Mouse (Mus musculus) hindbrain, embryonic 10.5 days (tissue): ENCODE results near the gene Cygb. TPM values are rescaled to one million over a fixed set of nuclear protein-coding genes. Genes with fewer than 3 reads are reported as not detected.
A peak's percentile ranks its signal among the peaks of the same experiment; 100 is the strongest.
"Not testable (repeated sequence)": the region's sequence is repeated elsewhere in the genome, so short reads cannot be mapped to it uniquely, and the experiment has no call there.

Experiments
- DNase-seq: peaks from one replicate; pipeline ENCODE4 v3.0.0-alpha.2; 2017; ENCODE audit warnings: low spot score
- H3K27ac ChIP-seq: fragments of 300-500 bp; sonication (generic); 2 replicates; pipeline ENCODE4 v1.5.1; 2016; ENCODE audit warnings: mild to moderate bottlenecking, moderate library complexity
- H3K27me3 ChIP-seq: fragments of 300-500 bp; sonication (generic); 2 replicates; pipeline ENCODE4 v1.6.1; 2016; ENCODE audit warnings: mild to moderate bottlenecking; ENCODE audit not compliant: poor library complexity, insufficient read depth, severe bottlenecking
- H3K36me3 ChIP-seq: fragments of 300-500 bp; sonication (generic); 2 replicates; pipeline ENCODE4 v1.6.1; 2016; ENCODE audit warnings: mild to moderate bottlenecking, moderate library complexity
- H3K4me1 ChIP-seq: fragments of 300-500 bp; sonication (generic); replicated peaks from 2 replicates; pipeline ENCODE4 v1.6.1; 2016; ENCODE audit warnings: mild to moderate bottlenecking
- H3K4me3 ChIP-seq: fragments of 300-500 bp; sonication (generic); 2 replicates; pipeline ENCODE4 v1.5.1; 2016; ENCODE audit warnings: mild to moderate bottlenecking, moderate library complexity
- H3K9me3 ChIP-seq: fragments of 300-500 bp; sonication (generic); 2 replicates; pipeline ENCODE4 v1.6.1; 2016; ENCODE audit warnings: mild to moderate bottlenecking, moderate library complexity
- whole genome bisulfite sequencing: fragments of 180-500 bp; shearing (Covaris S2); methylation state at CpG from one replicate; pipeline ENCODE4 v1.1.7; 2016; 5-methylcytosine and 5-hydroxymethylcytosine counted together
- polyA plus RNA-seq: library from polyadenylated mRNA; unstranded; fragments of >200 nt; fragmentation: Nextera tagmentation; extraction: Ambion mirVana; gene quantifications from 2 replicates; pipeline ENCODE4 v1.2.1, GENCODE M21; 2016

Cygb gene
- polyA plus RNA-seq, 1 experiment from 2014 or later: 3.5 TPM

- peaks cover 35% of the 10 kb centered on the region for H3K36me3 ChIP-seq
- H3K4me3 ChIP-seq: peak overlapping the region; percentile 86
- no peaks in the 10 kb centered on the region for H3K9me3 ChIP-seq
- 2% methylated on average over 45 of the region's 45 CpGs for WGBS
- DNase-seq: peak; percentile 97
- peaks cover 53% of the 10 kb centered on the region for H3K4me1 ChIP-seq
- peaks cover 14% of the 10 kb centered on the region; the same call in 1 of the 2 replicates for H3K27me3 ChIP-seq
- H3K27ac ChIP-seq: peak overlapping the region; percentile 94
Observed at GRCm38 (mm10) chr11:116671112-116671844, 17.2 kb upstream of the Cygb start.

DNA sequence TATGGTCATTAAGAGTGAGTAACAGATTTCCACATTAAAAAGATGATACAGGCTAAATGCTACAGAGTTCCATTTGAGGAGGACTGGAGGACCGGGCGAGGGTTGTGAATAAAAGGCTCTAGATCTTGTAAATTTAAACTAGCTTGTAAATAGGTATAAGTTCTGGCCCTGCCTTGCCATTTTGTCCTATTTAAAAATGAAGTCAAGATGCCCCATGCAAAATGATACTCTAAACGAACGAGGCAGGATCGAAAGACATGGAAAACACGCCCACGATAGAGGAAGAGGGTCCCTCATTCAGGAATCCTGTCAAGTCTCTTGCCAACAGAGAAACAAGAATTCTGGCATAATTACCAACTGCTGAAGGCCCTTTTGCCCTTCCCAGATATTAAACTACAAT is 16.3 kb upstream of the Cygb start:
- Histone ChIP-seq H3K27me3 (peaks cover 14% of the 10 kb centered on the region; the same call in 1 of the 2 replicates), H3K36me3 (peaks cover 26% of the 10 kb centered on the region), H3K4me1 (peaks cover 58% of the 10 kb centered on the region), H3K27ac (no peak overlapping the region), H3K9me3 (no peaks in the 10 kb centered on the region), H3K4me3 (peak overlapping the region; percentile 86; the same call in 1 of the 2 replicates)
- no peak for DNase-seq
- 83% methylated on average over 7 of the region's 7 CpGs for WGBS

- 0 out of 2 replicates have a peak overlapping the region, but pooled peaks have one; percentile 19 for H3K27ac ChIP-seq
- WGBS: 60% methylated on average over 13 of the region's 13 CpGs
- DNase-seq: no peak
- no peak overlapping the region for H3K4me3 ChIP-seq
- peaks cover 21% of the 10 kb centered on the region for H3K36me3 ChIP-seq
- H3K27me3 ChIP-seq: peaks cover 14% of the 10 kb centered on the region; the same call in 1 of the 2 replicates
- no peaks in the 10 kb centered on the region for H3K9me3 ChIP-seq
- peaks cover 63% of the 10 kb centered on the region for H3K4me1 ChIP-seq
Observed at GRCm38 (mm10) chr11:116669787-116670365, 15.8 kb upstream of the Cygb start.

GRCm38 (mm10) chr11:116669316-116669715 is 15.2 kb upstream of the Cygb start:
- peaks cover 18% of the 10 kb centered on the region for H3K27me3 ChIP-seq
- DNase-seq: no peak
- 44% methylated on average over 5 of the region's 5 CpGs for WGBS
- H3K27ac ChIP-seq: peak overlapping the region; percentile 19
- peaks cover 68% of the 10 kb centered on the region for H3K4me1 ChIP-seq
- no peaks in the 10 kb centered on the region for H3K9me3 ChIP-seq
- H3K4me3 ChIP-seq: no peak overlapping the region
- H3K36me3 ChIP-seq: peaks cover 16% of the 10 kb centered on the region

DNA sequence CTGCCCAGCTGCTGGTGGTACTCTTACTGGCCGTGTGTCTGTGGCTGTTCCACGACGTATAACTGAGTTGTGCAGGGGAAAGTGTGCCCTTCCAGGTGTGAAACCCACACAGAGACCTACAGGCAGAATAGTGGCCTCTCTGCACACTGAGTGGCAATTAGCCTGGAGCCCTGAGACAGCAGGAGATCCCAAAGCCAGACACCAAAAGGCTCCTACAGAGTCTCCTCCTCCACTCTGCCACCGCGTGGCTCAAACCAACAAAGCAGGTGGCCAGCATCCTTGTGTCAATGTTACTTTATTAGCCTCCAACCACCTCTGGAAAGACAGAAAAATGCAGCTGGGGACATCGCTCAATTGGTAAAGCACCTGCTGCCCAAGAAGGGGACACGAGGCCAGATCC is 14.7 kb upstream of the Cygb start:
- Histone ChIP-seq H3K4me1 (peaks cover 71% of the 10 kb centered on the region), H3K27ac (peak overlapping the region; percentile 19)

DNA sequence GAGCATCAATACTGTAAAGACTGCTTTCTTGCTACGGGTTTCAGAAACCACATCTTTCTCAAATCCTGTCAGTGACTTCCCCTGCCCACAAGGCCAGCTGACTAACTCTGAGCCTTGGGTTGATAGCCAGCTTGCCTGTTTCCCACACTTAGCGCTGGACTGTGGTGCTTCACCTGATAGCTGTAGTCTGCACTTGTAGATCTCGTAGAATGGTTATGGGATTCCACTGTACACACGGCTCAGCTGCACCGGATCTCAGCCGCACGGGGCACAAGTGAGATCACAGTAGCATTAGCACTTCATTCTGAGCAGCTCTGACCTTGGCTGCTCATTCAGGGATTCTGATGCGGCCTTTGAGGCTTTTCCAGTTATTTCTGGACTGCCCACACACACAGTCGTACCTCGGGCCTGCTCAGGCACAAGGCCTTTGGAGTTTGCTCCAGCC is 14.3 kb upstream of the Cygb start:
- 87% methylated on average over 10 of the region's 10 CpGs for WGBS
- Histone ChIP-seq H3K36me3 (peaks cover 6% of the 10 kb centered on the region), H3K27me3 (peaks cover 26% of the 10 kb centered on the region), H3K27ac (peak overlapping the region; percentile 19), H3K4me1 (peaks cover 71% of the 10 kb centered on the region), H3K4me3 (no peak overlapping the region), H3K9me3 (no peaks in the 10 kb centered on the region)
- DNase-seq: no peak

More for the DNA sequence above, 14.7 kb upstream of the Cygb start:
- Histone ChIP-seq H3K27me3 (peaks cover 23% of the 10 kb centered on the region), H3K9me3 (no peaks in the 10 kb centered on the region), H3K36me3 (peaks cover 11% of the 10 kb centered on the region), H3K4me3 (no peak overlapping the region)
- no peak for DNase-seq
- 42% methylated on average over 7 of the region's 7 CpGs for WGBS

DNA sequence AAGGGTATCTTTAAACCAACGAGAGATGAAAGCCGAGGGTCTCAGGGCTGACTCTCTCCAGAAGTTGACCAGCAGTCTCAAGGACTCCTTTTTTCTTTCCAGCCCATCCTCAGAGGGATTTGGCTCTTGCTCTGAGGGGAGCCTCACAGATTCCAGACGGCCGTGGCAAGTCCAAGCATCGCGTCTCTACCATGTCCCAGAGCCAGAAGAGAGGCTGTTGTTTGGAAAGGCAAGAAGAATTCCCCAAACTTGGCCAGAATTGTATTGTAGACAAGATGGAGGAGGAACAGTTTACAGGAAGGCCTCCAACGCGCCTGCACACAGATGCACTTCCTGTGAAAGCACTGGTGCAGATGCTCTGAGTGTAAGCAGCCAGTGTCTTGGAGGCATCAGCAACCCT is 13.8 kb upstream of the Cygb start:
- Histone ChIP-seq H3K27ac (no peak overlapping the region), H3K27me3 (peaks cover 30% of the 10 kb centered on the region), H3K4me1 (peaks cover 71% of the 10 kb centered on the region), H3K4me3 (no peak overlapping the region), H3K9me3 (no peaks in the 10 kb centered on the region), H3K36me3 (peaks cover 2% of the 10 kb centered on the region)
- DNase-seq: no peak
- WGBS: 91% methylated on average over 8 of the region's 8 CpGs

GRCm38 (mm10) chr11:116667012-116667411 is 12.9 kb upstream of the Cygb start:
- not testable (repeated sequence) for H3K9me3 ChIP-seq, DNase-seq, H3K27ac ChIP-seq, H3K4me3 ChIP-seq, H3K36me3 ChIP-seq
- H3K27me3 ChIP-seq: peaks cover 40% of the 10 kb centered on the region
- H3K4me1 ChIP-seq: peaks cover 71% of the 10 kb centered on the region
- 84% methylated on average over 5 of the region's 5 CpGs for WGBS

GRCm38 (mm10) chr11:116666566-116666965 is 12.5 kb upstream of the Cygb start:
- Histone ChIP-seq H3K27me3 (peaks cover 44% of the 10 kb centered on the region), H3K36me3 (no peaks in the 10 kb centered on the region), H3K27ac (no peak overlapping the region), H3K4me1 (peaks cover 75% of the 10 kb centered on the region), H3K9me3 (no peaks in the 10 kb centered on the region), H3K4me3 (no peak overlapping the region)
- WGBS: 79% methylated on average over 9 of the region's 9 CpGs
- no peak for DNase-seq

DNA sequence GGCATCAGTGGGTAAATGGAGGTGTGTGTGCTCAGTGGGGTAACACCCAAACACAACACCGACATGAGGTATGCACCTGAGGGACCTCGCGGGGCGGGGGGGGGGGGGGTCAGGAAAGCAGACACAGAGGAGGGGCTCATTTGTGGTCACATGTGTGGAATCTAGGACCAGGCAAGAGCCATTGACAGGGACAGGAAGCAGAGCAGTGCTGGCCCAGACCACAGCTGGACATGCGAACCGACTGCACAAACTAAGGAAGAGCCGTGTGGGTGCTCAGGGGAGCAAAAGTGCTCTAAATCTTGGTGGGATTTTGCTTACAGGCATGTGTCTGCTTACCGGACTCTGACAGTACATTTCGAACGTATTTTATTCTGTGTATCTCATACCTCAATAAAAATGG is 11.2 kb upstream of the Cygb start:
- no peak for DNase-seq
- 80% methylated on average over 10 of the region's 10 CpGs for WGBS
- Histone ChIP-seq H3K27ac (0 out of 2 replicates have a peak overlapping the region, but pooled peaks have one; percentile 5), H3K9me3 (no peaks in the 10 kb centered on the region), H3K36me3 (no peaks in the 10 kb centered on the region), H3K4me1 (peaks cover 77% of the 10 kb centered on the region), H3K4me3 (no peak overlapping the region), H3K27me3 (peaks cover 55% of the 10 kb centered on the region)

- H3K4me3 ChIP-seq: peak overlapping the region; percentile 22; the same call in 1 of the 2 replicates
- peaks cover 76% of the 10 kb centered on the region for H3K4me1 ChIP-seq
- no peak for DNase-seq
- H3K9me3 ChIP-seq: no peaks in the 10 kb centered on the region
- H3K27me3 ChIP-seq: peaks cover 54% of the 10 kb centered on the region
- H3K27ac ChIP-seq: peak overlapping the region; percentile 79
- 63% methylated on average over 8 of the region's 8 CpGs for WGBS
- H3K36me3 ChIP-seq: no peaks in the 10 kb centered on the region
Observed at GRCm38 (mm10) chr11:116661948-116662377, 7.8 kb upstream of the Cygb start.

DNA sequence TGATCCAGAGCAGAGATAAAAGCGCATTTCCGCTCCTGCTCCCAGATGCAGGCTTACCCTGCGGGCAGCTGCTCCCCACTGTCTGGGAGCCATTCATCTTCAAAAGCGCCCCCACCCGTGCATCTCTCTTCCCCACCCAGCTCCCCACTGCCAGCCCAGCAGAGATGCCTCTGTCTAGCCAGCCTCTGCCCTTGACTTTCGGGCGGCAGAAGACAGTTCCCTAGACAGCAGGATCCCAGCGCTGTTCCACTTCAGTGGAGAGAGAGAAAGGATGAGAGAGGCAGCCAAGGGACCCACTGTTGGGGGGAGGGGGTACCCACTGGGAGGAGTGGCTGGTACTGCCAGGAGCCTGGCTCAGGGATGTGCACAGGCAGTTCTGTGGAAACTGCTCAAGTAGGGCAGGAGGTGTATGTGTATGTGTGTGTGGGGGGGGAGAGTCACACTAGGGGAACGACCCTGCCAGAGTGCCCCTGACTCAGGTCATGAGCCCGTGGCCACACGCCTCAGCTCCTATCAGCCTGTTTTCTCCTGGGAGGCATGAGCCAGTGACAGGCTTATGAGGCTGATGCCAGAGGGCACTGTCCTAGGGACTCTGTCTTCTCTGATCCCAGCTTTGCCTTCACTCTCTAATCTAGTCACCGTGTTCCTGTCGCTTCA is 7.3 kb upstream of the Cygb start:
- peaks cover 60% of the 10 kb centered on the region for H3K27me3 ChIP-seq
- DNase-seq: peak; percentile 43

GRCm38 (mm10) chr11:116660181-116660580 is 6.1 kb upstream of the Cygb start:
- Histone ChIP-seq H3K9me3 (no peaks in the 10 kb centered on the region), H3K27me3 (peaks cover 70% of the 10 kb centered on the region), H3K27ac (peak overlapping the region; percentile 41; the same call in 1 of the 2 replicates), H3K4me3 (no peak overlapping the region), H3K4me1 (peaks cover 75% of the 10 kb centered on the region), H3K36me3 (no peaks in the 10 kb centered on the region)
- 83% methylated on average over 9 of the region's 9 CpGs for WGBS
- no peak for DNase-seq

More for the DNA sequence above, 7.3 kb upstream of the Cygb start:
- peaks cover 81% of the 10 kb centered on the region for H3K4me1 ChIP-seq
- peak overlapping the region; percentile 79 for H3K27ac ChIP-seq
- no peaks in the 10 kb centered on the region for H3K9me3 ChIP-seq
- 20% methylated on average over 13 of the region's 13 CpGs for WGBS
- H3K36me3 ChIP-seq: no peaks in the 10 kb centered on the region
- H3K4me3 ChIP-seq: peak overlapping the region; percentile 22
